Mouse (Mus musculus) A20 (cell line): Measurements from ENCODE around the gene Donson.
"Not testable (repeated sequence)": the region's sequence is repeated elsewhere in the genome, so short reads cannot be mapped to it uniquely, and the experiment has no call there.

Experiments
- DNase-seq: peaks from one replicate; pipeline ENCODE4 v3.0.0-alpha.2; 2011; ENCODE audit warnings: low read depth, low spot score

The Donson gene

GRCm38 (mm10) chr16:91688023-91688618, 449 bp downstream of the Donson start:
- DNase-seq: no peak

GRCm38 (mm10) chr16:91686369-91686768, 2.2 kb downstream of the Donson start:
- no peak for DNase-seq

- DNase-seq: peak; percentile 89
Observed at GRCm38 (mm10) chr16:91685526-91685925, 3.0 kb downstream of the Donson start.

GRCm38 (mm10) chr16:91680656-91681055, 7.9 kb downstream of the Donson start:
- DNase-seq: no peak

- no peak for DNase-seq
Observed at GRCm38 (mm10) chr16:91678147-91678911, 10.2 kb downstream of the Donson start.

- no peak for DNase-seq
Observed at GRCm38 (mm10) chr16:91674500-91674899, 14.1 kb downstream of the Donson start.

- DNase-seq: no peak
Observed at GRCm38 (mm10) chr16:91663795-91664194, 24.8 kb downstream of the Donson start.

GRCm38 (mm10) chr16:91662336-91662735, 26.2 kb downstream of the Donson start:
- DNase-seq: no peak

GRCm38 (mm10) chr16:91661397-91661796, 27.2 kb downstream of the Donson start:
- no peak for DNase-seq

- DNase-seq: no peak
Observed at GRCm38 (mm10) chr16:91659798-91660197, 28.8 kb downstream of the Donson start.

GRCm38 (mm10) chr16:91658471-91658870, 30.1 kb downstream of the Donson start:
- DNase-seq: no peak

- DNase-seq: no peak
Observed at GRCm38 (mm10) chr16:91657285-91657684, 31.3 kb downstream of the Donson start.

- DNase-seq: no peak
Observed at GRCm38 (mm10) chr16:91655285-91655684, 33.3 kb downstream of the Donson start.

GRCm38 (mm10) chr16:91652191-91652590, 36.4 kb downstream of the Donson start:
- no peak for DNase-seq

- DNase-seq: no peak
Observed at GRCm38 (mm10) chr16:91649781-91650180, 38.8 kb downstream of the Donson start.

- DNase-seq: no peak
Observed at GRCm38 (mm10) chr16:91649246-91649645, 39.3 kb downstream of the Donson start.

- peak; percentile 86 for DNase-seq
Observed at GRCm38 (mm10) chr16:91648220-91648550, 40.4 kb downstream of the Donson start.

GRCm38 (mm10) chr16:91647461-91648219, 40.9 kb downstream of the Donson start, which contains the start of gene Son:
Gene Son, plus strand, starts transcription at chr16:91647506.
- peak; percentile 98 for DNase-seq

- peak; percentile 95 for DNase-seq
Observed at GRCm38 (mm10) chr16:91646681-91647419, 41.7 kb downstream of the Donson start, which contains the start of gene Gart. Gene Gart, minus strand, starts transcription at chr16:91646952.

- peak; percentile 89 for DNase-seq
Observed at GRCm38 (mm10) chr16:91645995-91646602, 42.5 kb downstream of the Donson start.

GRCm38 (mm10) chr16:91645420-91645819, 43.1 kb downstream of the Donson start:
- DNase-seq: not testable (repeated sequence)
